Mouse (Mus musculus): ENCODE measurements around the gene Gatb.

- TF ChIP-seq CTCF (IDR thresholded peaks at IDR 0.05; ENCODE audit: low read depth, low read length): no peak
- no peak for TF ChIP-seq GATA1 (IDR thresholded peaks at IDR 0.05; ENCODE audit: borderline replicate concordance, low read length)
- no peak for TF ChIP-seq TAL1 (conservative IDR thresholded peaks at IDR 0.05; ENCODE audit: low read depth, low read length)
- no peak for TF ChIP-seq POLR2AphosphoS5 (IDR thresholded peaks at IDR 0.05; ENCODE audit: insufficient replicate concordance, low read depth, low read length)
These were observed at the start of gene Gatb for GRCm38 (mm10) chr3:85573864-85574830.
